Mouse (Mus musculus): ENCODE data around the gene C2cd2. TPM values are rescaled to one million over a fixed set of nuclear protein-coding genes. Genes with fewer than 3 reads are reported as not detected.

Gene C2cd2
- polyA plus RNA-seq, 1 experiment, result 13.8 TPM

DNA sequence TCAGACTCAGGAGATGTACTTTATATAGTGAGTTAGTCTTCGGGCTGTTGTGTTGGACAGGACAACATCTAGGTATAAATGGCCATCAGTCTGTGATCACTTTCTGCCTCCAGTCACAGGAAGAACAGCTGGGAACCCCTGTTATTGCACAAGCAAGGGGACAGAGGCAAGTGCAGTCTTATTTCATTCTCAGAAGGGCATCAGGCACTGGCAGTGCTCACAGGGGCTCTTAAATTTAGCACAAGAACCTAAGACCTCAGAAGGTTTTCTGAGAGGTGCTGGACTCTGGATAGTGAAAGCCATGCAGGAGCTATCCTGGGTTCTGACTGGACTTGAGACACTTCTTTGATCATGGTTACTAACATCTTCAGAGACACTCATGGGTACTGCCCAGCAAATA is 78.7 kb downstream of the C2cd2 start:
- DNase-seq (ENCODE audit: low spot score), result no peak

- no peak for DNase-seq (ENCODE audit: low spot score)
Observed at GRCm38 (mm10) chr16:97882891-97883290, 79.5 kb downstream of the C2cd2 start.

DNA sequence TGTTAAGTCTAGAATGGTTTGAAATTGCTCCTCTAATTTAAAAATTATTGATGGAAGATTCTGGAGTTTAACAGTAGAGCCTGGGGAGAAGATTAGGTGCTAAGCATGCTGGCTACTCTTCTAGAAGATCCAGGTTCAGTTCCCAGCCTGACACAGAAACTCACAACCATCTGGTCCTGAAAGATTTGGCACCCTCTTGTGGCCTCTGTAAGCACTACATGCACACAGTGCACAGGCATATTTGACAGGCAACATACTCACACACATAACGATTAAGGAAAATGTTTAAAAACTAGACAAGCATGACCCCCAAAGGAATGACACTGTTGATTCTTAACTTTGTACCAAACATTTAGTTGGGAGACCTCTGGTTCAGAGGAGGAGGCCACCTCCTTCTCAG is 83.3 kb downstream of the C2cd2 start:
- DNase-seq (ENCODE audit: low spot score), result no peak

DNA sequence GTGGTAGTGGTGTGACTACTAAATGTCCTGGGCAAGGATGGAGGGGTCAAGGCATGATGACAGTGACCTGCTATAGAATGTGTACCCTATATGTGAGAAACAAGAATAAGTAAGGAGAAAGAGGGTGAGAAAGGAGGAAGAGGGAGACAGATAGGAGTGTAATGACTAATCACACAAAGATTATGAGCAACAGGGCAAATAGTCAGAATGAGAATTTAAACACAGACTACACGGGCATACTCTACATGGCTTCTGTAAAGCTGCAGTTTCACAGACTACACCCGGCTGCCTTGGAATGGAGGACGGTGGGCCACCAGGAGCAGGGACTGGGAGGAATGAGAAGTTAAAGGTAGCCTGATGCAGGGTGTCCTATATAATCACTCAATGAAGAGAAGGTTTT is 84.9 kb downstream of the C2cd2 start:
- DNase-seq (ENCODE audit: low spot score), result no peak

DNA sequence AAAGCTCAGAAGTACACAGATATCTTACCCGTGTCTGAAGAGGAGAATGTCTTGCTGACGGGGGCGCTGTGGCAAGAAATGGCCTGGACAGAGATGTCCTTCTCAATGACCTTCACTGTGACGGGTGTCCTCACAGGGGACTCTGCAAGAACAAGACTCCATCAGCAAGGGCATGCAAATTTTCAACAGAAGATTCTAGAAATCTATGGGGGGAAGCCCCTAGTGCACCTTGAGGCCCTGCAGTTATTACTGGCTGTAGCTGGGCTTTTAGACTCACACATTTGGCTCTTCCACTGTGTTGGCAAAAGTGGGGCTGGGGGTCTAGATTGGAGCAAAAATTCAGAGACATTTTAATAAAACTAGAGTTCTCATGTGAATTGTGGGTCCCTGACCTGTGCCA is 87.3 kb downstream of the C2cd2 start:
- DNase-seq (ENCODE audit: low spot score), result no peak

GRCm38 (mm10) chr16:97874376-97874775 is 88.0 kb downstream of the C2cd2 start:
- DNase-seq (ENCODE audit: low spot score), result no peak

GRCm38 (mm10) chr16:97872657-97873056 is 89.7 kb downstream of the C2cd2 start:
- DNase-seq (ENCODE audit: low spot score), result no peak

GRCm38 (mm10) chr16:97869193-97870102 is 93.0 kb downstream of the C2cd2 start:
- no peak for DNase-seq (ENCODE audit: low spot score)

GRCm38 (mm10) chr16:97863932-97864467 is 98.4 kb downstream of the C2cd2 start:
- no peak for DNase-seq (ENCODE audit: low spot score)

GRCm38 (mm10) chr16:97856050-97856449 is 106.3 kb downstream of the C2cd2 start:
- no peak for DNase-seq (ENCODE audit: low spot score)

GRCm38 (mm10) chr16:97851741-97852319 is 110.6 kb downstream of the C2cd2 start, which contains the start of gene Prdm15:
Gene Prdm15 (minus strand): TSS chr16:97851850.
- peak; percentile 93 for DNase-seq (ENCODE audit: low spot score)

- DNase-seq (ENCODE audit: low spot score), result peak; percentile 94
Observed at GRCm38 (mm10) chr16:97851061-97851740, 111.2 kb downstream of the C2cd2 start.

- DNase-seq (ENCODE audit: low spot score), result no peak
Observed at GRCm38 (mm10) chr16:97850667-97851060, 111.7 kb downstream of the C2cd2 start.

DNA sequence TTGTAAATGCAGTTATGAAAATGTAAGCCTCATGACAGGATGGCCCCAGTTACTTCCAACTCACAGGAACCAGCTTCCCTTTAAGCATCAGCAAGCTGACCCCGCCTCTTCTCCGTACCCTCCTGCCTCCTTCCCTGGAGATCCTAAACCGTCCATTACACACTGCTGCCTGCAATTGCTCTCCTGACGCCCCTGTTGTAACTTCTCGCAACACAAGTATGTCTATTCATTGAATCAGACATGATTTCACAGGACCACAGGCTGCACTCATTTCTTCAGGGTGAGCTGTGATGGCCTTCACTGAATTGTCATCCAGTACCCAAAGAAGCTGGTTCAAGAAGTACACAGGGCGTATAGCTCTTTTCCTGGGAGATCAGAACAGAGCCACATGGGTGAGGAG is 113.6 kb downstream of the C2cd2 start:
- DNase-seq (ENCODE audit: low spot score), result no peak

GRCm38 (mm10) chr16:97844967-97845937 is 117.1 kb downstream of the C2cd2 start:
- no peak for DNase-seq (ENCODE audit: low spot score)

DNA sequence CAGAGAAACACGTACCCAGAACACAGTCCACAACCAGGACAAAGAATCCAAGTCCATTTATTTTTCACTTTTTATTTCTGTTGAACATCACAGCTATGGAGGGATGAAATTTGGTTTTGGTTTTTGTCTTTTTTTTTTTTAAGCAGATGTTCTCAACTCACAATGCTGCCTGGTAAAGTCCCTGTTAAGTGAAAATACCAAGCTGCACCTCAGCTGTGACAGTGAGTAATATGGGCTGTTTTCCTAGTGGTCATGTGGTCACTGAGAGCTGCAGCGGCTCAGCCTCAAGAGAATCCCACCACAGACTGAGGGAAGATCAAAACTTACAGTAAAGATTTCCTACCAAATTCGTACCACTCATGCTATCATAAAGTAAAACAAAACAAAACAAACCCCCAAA is 130.2 kb downstream of the C2cd2 start:
- no peak for DNase-seq (ENCODE audit: low spot score)

DNA sequence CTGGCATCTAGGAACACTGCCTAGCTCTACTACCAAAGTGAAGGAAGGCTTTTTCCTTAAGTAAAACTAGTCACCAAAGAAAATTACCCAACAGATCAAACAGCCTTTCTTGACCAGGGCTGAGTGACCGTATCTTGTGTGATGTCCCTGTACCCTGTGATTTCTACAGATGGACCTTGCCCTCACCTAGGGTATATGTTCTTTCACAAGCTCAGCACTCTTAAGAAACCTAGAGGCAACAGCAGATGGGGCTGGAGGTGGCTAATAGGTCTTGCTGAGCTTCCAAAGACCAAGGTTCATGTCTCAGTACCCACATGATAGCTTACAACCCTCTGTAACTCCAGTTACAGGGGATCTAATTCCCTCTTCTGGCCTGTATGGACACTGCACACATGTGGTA is 134.2 kb downstream of the C2cd2 start:
- no peak for DNase-seq (ENCODE audit: low spot score)

DNA sequence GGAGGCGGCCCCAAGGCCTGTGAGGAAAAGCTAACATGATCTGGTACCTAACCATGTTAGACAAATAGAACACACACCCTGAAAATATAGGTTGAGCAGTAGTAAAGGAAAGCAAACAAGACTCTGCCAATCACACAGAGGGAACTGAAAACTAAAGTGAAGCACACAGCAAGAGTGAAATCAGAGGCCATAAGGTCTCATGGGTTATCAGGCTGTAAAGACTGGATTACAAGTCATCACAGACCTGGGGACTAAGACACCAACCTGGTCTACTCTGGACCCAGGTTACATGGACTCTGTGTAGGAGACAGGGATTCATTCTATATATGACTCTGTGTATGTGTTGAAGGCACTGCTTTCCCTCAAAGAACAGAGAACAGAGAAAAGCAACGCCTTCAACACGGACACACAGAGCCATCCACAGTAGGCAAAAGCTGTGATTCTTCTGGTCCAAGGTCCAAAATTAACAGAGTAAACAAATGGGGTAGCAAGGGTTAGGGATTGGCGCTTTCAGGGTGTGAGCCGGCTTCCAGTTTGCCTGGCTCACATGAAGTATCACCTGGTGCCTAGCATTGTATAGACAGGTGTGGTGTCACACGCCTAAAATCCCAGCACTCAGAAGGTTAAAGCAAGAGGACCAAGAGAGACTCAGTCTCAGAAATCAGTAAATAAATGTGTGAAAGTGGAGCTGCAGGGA is 138.9 kb downstream of the C2cd2 start:
- DNase-seq (ENCODE audit: low spot score), result no peak

DNA sequence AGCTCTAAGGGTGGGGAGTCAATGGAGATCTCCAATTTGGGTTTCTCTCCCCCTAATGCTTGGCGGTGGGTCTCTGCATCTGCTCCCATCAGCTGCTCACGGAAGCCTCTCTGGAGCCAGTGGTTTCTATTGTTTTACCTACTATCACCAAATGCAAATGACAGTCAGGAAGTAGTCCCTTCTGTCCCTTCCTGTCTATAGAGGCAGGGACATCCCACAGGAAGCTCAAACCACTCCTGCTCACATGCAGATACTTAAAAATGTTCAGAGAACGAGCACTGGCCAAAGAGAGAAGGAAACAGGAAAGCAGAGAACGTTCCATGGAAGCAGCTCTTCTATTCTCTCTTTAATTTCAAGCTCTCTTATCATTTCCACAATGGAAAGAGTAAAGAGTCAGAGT is 142.9 kb downstream of the C2cd2 start:
- DNase-seq (ENCODE audit: low spot score), result no peak

GRCm38 (mm10) chr16:97817414-97817813 is 145.0 kb downstream of the C2cd2 start:
- no peak for DNase-seq (ENCODE audit: low spot score)

GRCm38 (mm10) chr16:97815269-97815668 is 147.1 kb downstream of the C2cd2 start:
- DNase-seq (ENCODE audit: low spot score), result no peak

Measured in urinary bladder, adult 2 months (tissue).